Mouse (Mus musculus) midbrain, embryonic 15.5 days (tissue): ENCODE results near the gene Olfr395. TPM values are rescaled to one million over a fixed set of nuclear protein-coding genes. Genes with fewer than 3 reads are reported as not detected.
"Not testable (repeated sequence)": the region's sequence is repeated elsewhere in the genome, so short reads cannot be mapped to it uniquely, and the experiment has no call there.

ENCODE experiments used
- ATAC-seq: fragments of 200-750 bp; cut with Nextera tagmentation; replicated peaks from 2 replicates; pipeline ENCODE4 v1.8.0; 2017; ENCODE audit warnings: moderate TSS enrichment
- H3K27ac ChIP-seq: fragments of 300-500 bp; sonication (generic); 2 replicates; pipeline ENCODE4 v1.5.1; 2015; ENCODE audit warnings: mild to moderate bottlenecking, inconsistent platforms
- H3K27me3 ChIP-seq: fragments of 300-500 bp; sonication (generic); replicated peaks from 2 replicates; pipeline ENCODE4 v1.6.1; 2015; ENCODE audit warnings: inconsistent platforms
- H3K36me3 ChIP-seq: fragments of 300-500 bp; sonication (generic); replicated peaks from 2 replicates; pipeline ENCODE4 v1.6.1; 2015; ENCODE audit warnings: inconsistent platforms
- H3K4me1 ChIP-seq: fragments of 300-500 bp; sonication (generic); 2 replicates; pipeline ENCODE4 v1.6.1; 2015; ENCODE audit warnings: inconsistent platforms
- H3K4me2 ChIP-seq: fragments of 300-500 bp; sonication (generic); 2 replicates; pipeline ENCODE4 v1.6.1; 2015; ENCODE audit warnings: inconsistent platforms, mild to moderate bottlenecking, moderate library complexity
- H3K4me3 ChIP-seq: fragments of 300-500 bp; sonication (generic); 2 replicates; pipeline ENCODE4 v1.5.1; 2015; ENCODE audit warnings: mild to moderate bottlenecking, inconsistent platforms
- H3K9ac ChIP-seq: fragments of 300-500 bp; sonication (generic); 2 replicates; pipeline ENCODE4 v1.6.1; 2015; ENCODE audit warnings: mild to moderate bottlenecking, inconsistent platforms
- H3K9me3 ChIP-seq: fragments of 300-500 bp; sonication (generic); 2 replicates; pipeline ENCODE4 v1.6.1; 2016; ENCODE audit warnings: inconsistent platforms
- WGBS: fragments of 180-500 bp; shearing (Covaris S2); methylation state at CpG from one replicate; pipeline ENCODE4 v1.1.7; 2015; ENCODE audit warnings: mixed read lengths; 5-methylcytosine and 5-hydroxymethylcytosine counted together
- polyA plus RNA-seq: library from polyadenylated mRNA; unstranded; fragments of >200 nt; fragmentation: Nextera tagmentation; extraction: Ambion mirVana; gene quantifications from 2 replicates; pipeline ENCODE4 v1.2.1, GENCODE M21; 2015

Gene Olfr395
- not detected in 2 replicates for polyA plus RNA-seq

DNA sequence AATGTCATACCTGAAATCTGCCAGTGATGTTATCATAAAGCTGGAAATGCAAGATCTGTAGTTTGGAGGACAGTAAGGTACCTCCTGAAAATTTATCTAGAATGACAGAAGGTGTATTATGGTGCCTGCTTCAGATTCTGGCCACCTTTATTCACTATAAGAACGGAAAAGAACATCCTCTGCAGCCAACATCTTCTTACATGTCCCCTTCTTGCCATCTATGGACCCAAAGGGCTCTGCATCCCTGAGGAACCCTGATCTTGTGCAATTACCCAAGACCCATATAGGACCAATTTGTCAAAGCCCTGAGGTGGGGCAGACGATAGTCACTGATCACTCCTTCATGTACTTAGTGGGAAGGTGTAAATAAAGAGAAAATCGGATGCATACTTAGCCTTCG lies at the start of gene Olfr395:
TSS of gene Olfr395 (minus strand) at position 101 of the 400 bp plus-strand sequence.
- H3K27ac ChIP-seq, ATAC-seq, H3K4me1 ChIP-seq, H3K27me3 ChIP-seq, H3K9ac ChIP-seq, H3K4me2 ChIP-seq, H3K36me3 ChIP-seq, H3K9me3 ChIP-seq, H3K4me3 ChIP-seq: not testable (repeated sequence)
- WGBS: 73% methylated on average over 4 of the region's 4 CpGs

DNA sequence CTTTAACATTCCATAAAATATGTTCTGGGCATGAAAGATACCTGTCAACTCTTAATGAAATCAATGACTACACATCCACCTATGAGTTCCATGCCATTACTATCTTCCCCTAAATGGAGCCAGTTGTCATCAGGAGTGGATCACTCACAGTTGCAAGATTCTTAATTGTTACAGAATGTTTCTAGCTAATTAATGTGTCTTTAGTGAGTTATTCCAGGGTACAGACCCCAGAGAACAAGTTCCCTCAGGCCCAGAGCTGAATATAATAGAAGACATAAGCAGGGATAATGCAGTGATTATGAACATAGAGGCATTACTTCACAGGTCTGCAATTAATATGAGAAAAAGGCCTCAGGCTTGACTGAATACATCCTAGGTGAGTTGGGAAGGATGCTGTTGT lies 27.3 kb upstream of the Olfr395 start, which contains the start of gene Olfr23:
TSS of gene Olfr23 (plus strand) at position 301 of the 400 bp plus-strand sequence.
- Histone ChIP-seq H3K4me1 (no peaks in the 10 kb centered on the region), H3K4me3 (no peak within 1 kb of the TSS), H3K36me3 (no peaks in the 10 kb centered on the region), H3K9ac (no peak within 1 kb of the TSS), H3K27ac (no peak within 1 kb of the TSS), H3K4me2 (no peak within 1 kb of the TSS), H3K27me3 (no peaks in the 10 kb centered on the region), H3K9me3 (no peaks in the 10 kb centered on the region)
- ATAC-seq: no peak

- WGBS: 79% methylated on average over 1 of the region's 1 CpGs
- Histone ChIP-seq H3K27ac (no peak within 1 kb of the TSS), H3K9me3 (peaks cover 3% of the 10 kb centered on the region; the same call in 1 of the 2 replicates), H3K4me2 (no peak within 1 kb of the TSS), H3K4me3 (no peak within 1 kb of the TSS), H3K27me3 (no peaks in the 10 kb centered on the region), H3K4me1 (no peaks in the 10 kb centered on the region), H3K9ac (no peak within 1 kb of the TSS), H3K36me3 (no peaks in the 10 kb centered on the region)
- no peak for ATAC-seq
Measured at GRCm38 (mm10) chr11:73890671-73891070, 18.4 kb downstream of the Olfr395 start, which contains the start of gene Olfr394. TSS of gene Olfr394 (minus strand) at chr11:73890771.

Other genes with a start within 250 kb of the Olfr395 start
- gene Zfp735, start 220.5 kb downstream of the Olfr395 start, polyA plus RNA-seq: not detected in 2 replicates
- gene Olfr389, start 128.6 kb downstream of the Olfr395 start, polyA plus RNA-seq: not detected in 2 replicates
- not detected in 2 replicates for gene Olfr390, start 126.3 kb downstream of the Olfr395 start, polyA plus RNA-seq
- gene Olfr391-ps, start 106.2 kb downstream of the Olfr395 start, polyA plus RNA-seq: not detected in 2 replicates
- gene Olfr392, start 92.2 kb downstream of the Olfr395 start, polyA plus RNA-seq: not detected in 2 replicates
- gene Olfr393, start 57.8 kb downstream of the Olfr395 start, polyA plus RNA-seq: not detected in 2 replicates
- not detected in 2 replicates for gene Olfr394, start 18.5 kb downstream of the Olfr395 start, polyA plus RNA-seq
- not detected in 2 replicates for gene Olfr23, start 27.4 kb upstream of the Olfr395 start, polyA plus RNA-seq
- gene Olfr397, start 51.5 kb upstream of the Olfr395 start, polyA plus RNA-seq: not detected in 2 replicates
- not detected in 2 replicates for gene Olfr398, start 81.1 kb upstream of the Olfr395 start, polyA plus RNA-seq
- not detected in 2 replicates for gene Olfr139, start 147.3 kb upstream of the Olfr395 start, polyA plus RNA-seq
- gene Olfr399, start 147.3 kb upstream of the Olfr395 start, polyA plus RNA-seq: not detected in 2 replicates
- gene Zfp616, start 160.7 kb upstream of the Olfr395 start, polyA plus RNA-seq: not detected in 2 replicates
- not detected in 2 replicates for gene Olfr401, start 204.4 kb upstream of the Olfr395 start, polyA plus RNA-seq
- gene Olfr402, start 244.2 kb upstream of the Olfr395 start, polyA plus RNA-seq: not detected in 2 replicates